Mouse (Mus musculus): ENCODE measurements around the gene Stk32b. TPM values are rescaled to one million over a fixed set of nuclear protein-coding genes. Genes with fewer than 3 reads are reported as not detected.

Stk32b gene
- polyA plus RNA-seq, 1 experiment, result 0.88 TPM

- TF ChIP-seq CTCF (IDR thresholded peaks at IDR 0.05; ENCODE audit: extremely low read depth, insufficient read depth, low read length), result no peak
- TF ChIP-seq POLR2A (IDR thresholded peaks at IDR 0.05; ENCODE audit: extremely low read depth, insufficient read depth, low read length), result no peak
- Histone ChIP-seq H3K27ac (ENCODE audit: insufficient read depth, low read length) (no peak overlapping the region), H3K4me3 (ENCODE audit: insufficient read depth, low read length) (no peak overlapping the region), H3K4me1 (ENCODE audit: control insufficient read depth, insufficient read depth, low read length) (no peaks in the 10 kb centered on the region)
These were observed 82.2 kb downstream of the Stk32b start for GRCm38 (mm10) chr5:37634791-37635190.

- Histone ChIP-seq H3K4me1 (ENCODE audit: control insufficient read depth, insufficient read depth, low read length) (no peaks in the 10 kb centered on the region), H3K27ac (ENCODE audit: insufficient read depth, low read length) (no peak overlapping the region), H3K4me3 (ENCODE audit: insufficient read depth, low read length) (no peak overlapping the region)
- TF ChIP-seq CTCF (IDR thresholded peaks at IDR 0.05; ENCODE audit: extremely low read depth, insufficient read depth, low read length), result no peak
These were observed 89.4 kb downstream of the Stk32b start for GRCm38 (mm10) chr5:37627437-37628163.

GRCm38 (mm10) chr5:37611874-37612273 lies 105.1 kb downstream of the Stk32b start:
- no peaks in the 10 kb centered on the region for H3K4me1 ChIP-seq (ENCODE audit: control insufficient read depth, insufficient read depth, low read length)
- no peak overlapping the region for H3K4me3 ChIP-seq (ENCODE audit: insufficient read depth, low read length)
- no peak for TF ChIP-seq CTCF (IDR thresholded peaks at IDR 0.05; ENCODE audit: extremely low read depth, insufficient read depth, low read length)
- no peak for TF ChIP-seq POLR2A (IDR thresholded peaks at IDR 0.05; ENCODE audit: extremely low read depth, insufficient read depth, low read length)
- no peak overlapping the region for H3K27ac ChIP-seq (ENCODE audit: insufficient read depth, low read length)

GRCm38 (mm10) chr5:37599566-37599965 lies 117.4 kb downstream of the Stk32b start:
- Histone ChIP-seq H3K27ac (ENCODE audit: insufficient read depth, low read length) (no peak overlapping the region), H3K4me1 (ENCODE audit: control insufficient read depth, insufficient read depth, low read length) (no peaks in the 10 kb centered on the region), H3K4me3 (ENCODE audit: insufficient read depth, low read length) (no peak overlapping the region)
- TF ChIP-seq POLR2A (IDR thresholded peaks at IDR 0.05; ENCODE audit: extremely low read depth, insufficient read depth, low read length) (no peak), CTCF (IDR thresholded peaks at IDR 0.05; ENCODE audit: extremely low read depth, insufficient read depth, low read length) (no peak)

- no peak overlapping the region for H3K27ac ChIP-seq (ENCODE audit: insufficient read depth, low read length)
These were observed 118.7 kb downstream of the Stk32b start for GRCm38 (mm10) chr5:37598271-37598670.

GRCm38 (mm10) chr5:37592411-37592810 lies 124.6 kb downstream of the Stk32b start:
- Histone ChIP-seq H3K4me3 (ENCODE audit: insufficient read depth, low read length) (no peak overlapping the region), H3K27ac (ENCODE audit: insufficient read depth, low read length) (no peak overlapping the region), H3K4me1 (ENCODE audit: control insufficient read depth, insufficient read depth, low read length) (no peaks in the 10 kb centered on the region)
- TF ChIP-seq POLR2A (IDR thresholded peaks at IDR 0.05; ENCODE audit: extremely low read depth, insufficient read depth, low read length), result no peak
- no peak for TF ChIP-seq CTCF (IDR thresholded peaks at IDR 0.05; ENCODE audit: extremely low read depth, insufficient read depth, low read length)

More at GRCm38 (mm10) chr5:37598271-37598670, 118.7 kb downstream of the Stk32b start:
- no peaks in the 10 kb centered on the region for H3K4me1 ChIP-seq (ENCODE audit: control insufficient read depth, insufficient read depth, low read length)
- no peak overlapping the region for H3K4me3 ChIP-seq (ENCODE audit: insufficient read depth, low read length)
- TF ChIP-seq POLR2A (IDR thresholded peaks at IDR 0.05; ENCODE audit: extremely low read depth, insufficient read depth, low read length), result no peak

- Histone ChIP-seq H3K27ac (ENCODE audit: insufficient read depth, low read length) (no peak overlapping the region), H3K4me3 (ENCODE audit: insufficient read depth, low read length) (no peak overlapping the region), H3K4me1 (ENCODE audit: control insufficient read depth, insufficient read depth, low read length) (no peaks in the 10 kb centered on the region)
- no peak for TF ChIP-seq POLR2A (IDR thresholded peaks at IDR 0.05; ENCODE audit: extremely low read depth, insufficient read depth, low read length)
- TF ChIP-seq CTCF (IDR thresholded peaks at IDR 0.05; ENCODE audit: extremely low read depth, insufficient read depth, low read length), result no peak
These were observed 129.1 kb downstream of the Stk32b start for GRCm38 (mm10) chr5:37587861-37588260.

GRCm38 (mm10) chr5:37586071-37586470 lies 130.9 kb downstream of the Stk32b start:
- TF ChIP-seq CTCF (IDR thresholded peaks at IDR 0.05; ENCODE audit: extremely low read depth, insufficient read depth, low read length), result no peak
- no peak for TF ChIP-seq POLR2A (IDR thresholded peaks at IDR 0.05; ENCODE audit: extremely low read depth, insufficient read depth, low read length)
- no peak overlapping the region for H3K27ac ChIP-seq (ENCODE audit: insufficient read depth, low read length)
- no peak overlapping the region for H3K4me3 ChIP-seq (ENCODE audit: insufficient read depth, low read length)
- H3K4me1 ChIP-seq (ENCODE audit: control insufficient read depth, insufficient read depth, low read length), result no peaks in the 10 kb centered on the region

GRCm38 (mm10) chr5:37575427-37575826 lies 141.5 kb downstream of the Stk32b start:
- TF ChIP-seq CTCF (IDR thresholded peaks at IDR 0.05; ENCODE audit: extremely low read depth, insufficient read depth, low read length), result no peak
- no peak for TF ChIP-seq POLR2A (IDR thresholded peaks at IDR 0.05; ENCODE audit: extremely low read depth, insufficient read depth, low read length)

GRCm38 (mm10) chr5:37557274-37557815 lies 159.6 kb downstream of the Stk32b start:
- Histone ChIP-seq H3K27ac (ENCODE audit: insufficient read depth, low read length) (no peak overlapping the region), H3K4me3 (ENCODE audit: insufficient read depth, low read length) (no peak overlapping the region), H3K4me1 (ENCODE audit: control insufficient read depth, insufficient read depth, low read length) (no peaks in the 10 kb centered on the region)
- TF ChIP-seq CTCF (IDR thresholded peaks at IDR 0.05; ENCODE audit: extremely low read depth, insufficient read depth, low read length) (no peak), POLR2A (IDR thresholded peaks at IDR 0.05; ENCODE audit: extremely low read depth, insufficient read depth, low read length) (no peak)

More at GRCm38 (mm10) chr5:37575427-37575826, 141.5 kb downstream of the Stk32b start:
- H3K4me1 ChIP-seq (ENCODE audit: control insufficient read depth, insufficient read depth, low read length), result no peaks in the 10 kb centered on the region
- H3K4me3 ChIP-seq (ENCODE audit: insufficient read depth, low read length), result no peak overlapping the region
- no peak overlapping the region for H3K27ac ChIP-seq (ENCODE audit: insufficient read depth, low read length)

Measured in cortical plate, adult 2 months (tissue).